Mouse (Mus musculus): ENCODE data around the gene Cyp1b1.

DNA sequence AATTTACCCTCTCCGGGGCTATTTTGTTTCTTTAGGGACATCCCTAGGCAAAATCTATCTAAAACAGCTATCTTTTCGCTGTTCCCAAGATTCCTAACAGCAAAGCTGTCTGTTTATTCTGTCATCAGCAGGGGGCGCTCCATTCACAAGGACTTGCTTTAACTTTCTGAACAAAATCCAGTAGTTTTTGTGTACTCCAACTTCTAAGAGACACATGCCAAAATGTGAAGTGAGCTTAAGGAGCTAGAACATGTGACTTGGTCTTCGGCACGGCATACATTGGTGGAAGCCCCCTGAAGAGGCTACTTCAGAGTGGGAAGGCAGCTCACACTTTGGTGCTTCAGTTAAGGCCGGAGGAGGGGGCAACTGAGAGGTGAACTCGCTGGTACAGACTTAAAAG lies 53.5 kb downstream of the Cyp1b1 start:
- TF ChIP-seq CTCF (IDR thresholded peaks at IDR 0.05; ENCODE audit: low read depth, low read length) (no peak), EP300 (IDR thresholded peaks at IDR 0.05; ENCODE audit: insufficient read depth, low read depth, low read length) (no peak)
